ENCODE assay signal across 8 mouse cellular contexts in the genomic region with DNA sequence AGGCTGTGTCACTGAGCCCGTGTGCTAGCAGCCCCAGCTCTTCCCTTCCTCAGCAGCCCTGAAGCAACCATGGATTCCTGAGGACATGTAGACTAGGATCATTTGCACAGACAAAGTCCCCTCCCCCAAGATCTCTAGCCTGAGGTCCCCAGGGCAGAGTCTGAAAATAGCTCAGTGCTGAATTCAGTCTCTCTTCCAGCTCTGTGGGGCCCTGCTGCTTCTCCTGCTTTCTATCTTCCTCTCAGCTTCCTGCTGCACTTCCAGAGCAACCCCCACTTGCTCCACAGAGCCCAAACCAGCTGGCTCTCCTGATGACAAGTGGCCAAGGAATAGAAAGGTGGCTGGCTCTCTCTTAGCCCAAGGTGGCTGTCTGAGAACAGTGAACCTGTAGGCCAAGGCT.
DNase-seq lines count a peak whose midpoint lies in the region; ATAC-seq and TF ChIP-seq lines count a peak whose summit lies in the region.

No protein-coding gene starts in this region.

- TF ChIP-seq CTCF in brain, embryonic 14.5 days (IDR thresholded peaks at IDR 0.05; ENCODE audit: borderline replicate concordance, extremely low read depth, insufficient read depth, insufficient read length), result no peak
- no peak for TF ChIP-seq CTCF in forebrain, postnatal 0 days (IDR thresholded peaks at IDR 0.05; ENCODE audit: low read depth)

- no peaks in the 10 kb centered on the region for H3K27me3 ChIP-seq in forebrain, postnatal 0 days (ENCODE audit: insufficient read depth, low read length)
- no peaks in the 10 kb centered on the region for H3K27me3 ChIP-seq in liver, embryonic 11.5 days (replicated peaks; ENCODE audit: control insufficient read depth, insufficient read depth, low read length)

- H3K9ac ChIP-seq in forebrain, postnatal 0 days, result no peak overlapping the region
- H3K9ac ChIP-seq in liver, embryonic 11.5 days (ENCODE audit: low read depth, low read length), result 0 out of 2 replicates have a peak overlapping the region, but pooled peaks have one; percentile 6

- no peak overlapping the region for H3K4me2 ChIP-seq in forebrain, postnatal 0 days (ENCODE audit: low read depth)
- H3K4me2 ChIP-seq in liver, embryonic 11.5 days, result no peak overlapping the region; the same call in 1 of the 2 replicates

- DNase-seq in gastrocnemius, adult 18-20 months (ENCODE audit: low spot score), result peak; percentile 28
- DNase-seq in gastrocnemius, postnatal 4 days (ENCODE audit: low spot score in 2 of 2), result no peak
- DNase-seq in brain, embryonic 14.5 days (ENCODE audit: low read depth), result peak; percentile 63
- no peak for DNase-seq in forebrain, postnatal 0 days
- no peak for DNase-seq in liver, embryonic 11.5 days (ENCODE audit: low spot score)
- no peak for DNase-seq in thymus, postnatal 10 days (ENCODE audit: low spot score in 2 of 2)
- DNase-seq in natural killer cell, adult 2 months (ENCODE audit: low spot score in 2 of 2), result no peak

- WGBS in forebrain, postnatal 0 days, result 33% methylated on average over 1 of the region's 1 CpGs
- WGBS in liver, embryonic 11.5 days, result 41% methylated on average over 1 of the region's 1 CpGs

- peaks cover 7% of the 10 kb centered on the region for H3K36me3 ChIP-seq in forebrain, postnatal 0 days (ENCODE audit: insufficient read depth)
- no peaks in the 10 kb centered on the region for H3K36me3 ChIP-seq in liver, embryonic 11.5 days (ENCODE audit: control insufficient read depth, insufficient read depth, low read length)

- ATAC-seq in forebrain, postnatal 0 days, result peak; percentile 30; the same call in 1 of the 2 replicates
- ATAC-seq in liver, embryonic 11.5 days (replicated peaks; ENCODE audit: low FRiP score), result 0 out of 2 replicates have a peak, but pooled peaks have one; percentile 24
- ATAC-seq in erythroid progenitor cell, adult 5-6 weeks (replicated peaks; ENCODE audit: low FRiP score, poor library complexity, severe bottlenecking), result no peak

- H3K27ac ChIP-seq in forebrain, postnatal 0 days (ENCODE audit: low read depth, low read length), result peak overlapping the region; percentile 47; the same call in 1 of the 2 replicates
- H3K27ac ChIP-seq in liver, embryonic 11.5 days (ENCODE audit: low read depth, low read length), result no peak overlapping the region

- TF ChIP-seq POLR2A in brain, embryonic 14.5 days (IDR thresholded peaks at IDR 0.05; ENCODE audit: borderline replicate concordance, extremely low read depth, insufficient read depth, insufficient read length, poor library complexity, severe bottlenecking), result no peak

- no peak overlapping the region for H3K4me3 ChIP-seq in forebrain, postnatal 0 days (ENCODE audit: low read depth, low read length)
- no peak overlapping the region for H3K4me3 ChIP-seq in liver, embryonic 11.5 days (ENCODE audit: low read depth, low read length)

- peaks cover 13% of the 10 kb centered on the region for H3K4me1 ChIP-seq in forebrain, postnatal 0 days (ENCODE audit: insufficient read depth)
- peaks cover 24% of the 10 kb centered on the region for H3K4me1 ChIP-seq in liver, embryonic 11.5 days (replicated peaks; ENCODE audit: control insufficient read depth, insufficient read depth, low read length)

- no peaks in the 10 kb centered on the region for H3K9me3 ChIP-seq in forebrain, postnatal 0 days (ENCODE audit: low read length)
- no peaks in the 10 kb centered on the region for H3K9me3 ChIP-seq in liver, embryonic 11.5 days (ENCODE audit: control insufficient read depth, low read length)

Comparison
In these comparisons a context has a peak if more than half of its experiments do, and no peak if none do; other contexts are left out.
1. DNase-seq: peak in gastrocnemius, adult 18-20 months (single experiment) and brain, embryonic 14.5 days (single experiment); none in gastrocnemius, postnatal 4 days (0 of 2), forebrain, postnatal 0 days (single experiment), liver, embryonic 11.5 days (single experiment), thymus, postnatal 10 days (0 of 2) and natural killer cell, adult 2 months (0 of 2).